Mouse (Mus musculus) heart, postnatal 0 days (tissue): ENCODE measurements around the gene Coa3. TPM values are rescaled to one million over a fixed set of nuclear protein-coding genes. Genes with fewer than 3 reads are reported as not detected.

Source experiments
- ATAC-seq: fragments of 200-750 bp; cut with Nextera tagmentation; 2 replicates; pipeline ENCODE4 v1.8.0; 2017; ENCODE audit warnings: low read depth, moderate number of reproducible peaks, moderate library complexity; ENCODE audit not compliant: insufficient read depth
- DNase-seq: peaks from one replicate; pipeline ENCODE4 v3.0.0-alpha.2; 2016; ENCODE audit warnings: low spot score
- H3K27ac ChIP-seq: fragments of 300-500 bp; sonication (generic); 2 replicates; pipeline ENCODE4 v1.5.1; 2014; ENCODE audit warnings: low read depth, mild to moderate bottlenecking
- H3K27me3 ChIP-seq: fragments of 300-500 bp; sonication (generic); 2 replicates; pipeline ENCODE4 v1.6.1; 2014; ENCODE audit warnings: low read length, mixed read lengths; ENCODE audit not compliant: control insufficient read depth, insufficient read depth
- H3K36me3 ChIP-seq: fragments of 300-500 bp; sonication (generic); replicated peaks from 2 replicates; pipeline ENCODE4 v1.6.1; 2014; ENCODE audit warnings: low read length, mixed read lengths; ENCODE audit not compliant: control insufficient read depth, insufficient read depth
- H3K4me1 ChIP-seq: fragments of 300-500 bp; sonication (generic); 2 replicates; pipeline ENCODE4 v1.6.1; 2014; ENCODE audit warnings: antibody characterized with exemption; ENCODE audit not compliant: control insufficient read depth, insufficient read depth
- H3K4me2 ChIP-seq: fragments of 300-500 bp; sonication (generic); 2 replicates; pipeline ENCODE4 v1.6.1; 2014; ENCODE audit warnings: low read depth, mild to moderate bottlenecking, low read length, moderate library complexity
- H3K4me3 ChIP-seq: fragments of 300-500 bp; sonication (generic); 2 replicates; pipeline ENCODE4 v1.5.1; 2014; ENCODE audit warnings: low read depth, low read length
- H3K9ac ChIP-seq: fragments of 300-500 bp; sonication (generic); replicated peaks from 2 replicates; pipeline ENCODE4 v1.6.1; 2014; ENCODE audit warnings: low read depth, low read length, mixed read lengths
- H3K9me3 ChIP-seq: fragments of 300-500 bp; sonication (generic); replicated peaks from 2 replicates; pipeline ENCODE4 v1.6.1; 2016; ENCODE audit warnings: low read length; ENCODE audit not compliant: control insufficient read depth
- CTCF ChIP-seq: IDR thresholded peaks from 2 replicates; pipeline ENCODE4 v1.5.1; 2016; ENCODE audit warnings: antibody characterized with exemption, control low read depth, low read depth
- EP300 ChIP-seq: IDR thresholded peaks from 2 replicates; pipeline ENCODE4 v1.6.1; 2016; ENCODE audit warnings: antibody characterized with exemption, low read depth
- WGBS: fragments of 180-500 bp; shearing (Covaris S2); extraction: QIAGEN DNeasy Blood & Tissue Kit; methylation state at CpG from one replicate; pipeline ENCODE4 v1.1.7; 2014; 5-methylcytosine and 5-hydroxymethylcytosine counted together
- polyA plus RNA-seq: library from polyadenylated mRNA; unstranded; fragments of >200 nt; fragmentation: Nextera tagmentation; extraction: Ambion mirVana; gene quantifications from 2 replicates; pipeline ENCODE4 v1.2.1, GENCODE M21; 2015
- total RNA-seq: library from RNA; depleted of rRNA; stranded (reverse); fragments of >200 nt; gene quantifications from 2 replicates; pipeline ENCODE4 v1.2.3, GENCODE M21; 2014; ENCODE audit warnings: low replicate concordance; rRNA removed

Coa3 gene
- total and polyA plus RNA-seq, 2 experiments from 2014 or later = 175 to 189 TPM

DNA sequence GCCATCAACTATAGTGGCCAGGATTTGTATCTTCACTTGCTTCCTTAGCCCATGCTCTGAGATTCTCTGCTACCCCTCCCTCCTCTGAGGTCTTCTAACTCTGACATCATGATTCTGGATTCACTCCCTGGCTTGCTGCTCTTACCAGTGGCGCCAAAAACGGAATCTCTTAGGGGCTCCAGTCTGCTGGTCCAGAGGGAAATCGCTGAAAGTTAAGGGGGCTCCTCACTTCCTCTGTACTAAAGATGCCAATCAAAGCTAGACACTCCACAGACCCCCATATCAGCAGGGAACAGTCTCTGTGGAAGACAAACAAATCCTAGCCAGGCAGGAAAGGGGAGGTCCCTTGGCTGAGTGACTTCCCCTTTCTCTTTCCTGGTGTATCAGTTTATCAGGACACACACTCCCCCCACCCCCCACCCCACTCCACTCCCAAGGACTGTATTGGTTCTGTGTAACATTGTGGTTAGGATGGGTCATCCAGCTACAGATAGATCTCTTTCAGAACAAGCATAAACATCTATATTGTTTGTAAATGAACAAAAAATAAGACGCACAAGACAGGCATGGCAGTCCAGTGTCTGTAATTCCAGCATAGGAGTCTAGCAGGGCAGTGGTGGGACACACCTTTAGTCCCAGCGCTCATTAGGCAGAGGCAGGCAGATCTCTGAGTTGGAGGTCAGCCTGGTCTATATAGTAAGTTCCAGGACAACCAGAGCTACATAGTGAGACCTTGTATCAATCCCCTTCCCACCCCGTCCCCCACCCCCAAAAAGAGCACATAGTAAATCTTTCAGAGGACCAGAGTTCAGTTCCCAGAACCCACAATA lies 46.7 kb downstream of the Coa3 start:
- Histone ChIP-seq H3K4me3 (peak overlapping the region; percentile 26), H3K9me3 (no peaks in the 10 kb centered on the region), H3K27me3 (0 out of 2 replicates have a peak, but pooled peaks cover 3% of the 10 kb centered on the region), H3K4me1 (no peaks in the 10 kb centered on the region), H3K36me3 (no peaks in the 10 kb centered on the region), H3K27ac (peak overlapping the region; percentile 89), H3K4me2 (peak overlapping the region; percentile 55), H3K9ac (peak overlapping the region; percentile 44; the same call in 1 of the 2 replicates)
- WGBS = 39% methylated on average over 6 of the region's 6 CpGs
- TF ChIP-seq EP300 = peak; percentile 83
- no peak for TF ChIP-seq CTCF
- ATAC-seq = peak; percentile 76
- peak; percentile 79 for DNase-seq

DNA sequence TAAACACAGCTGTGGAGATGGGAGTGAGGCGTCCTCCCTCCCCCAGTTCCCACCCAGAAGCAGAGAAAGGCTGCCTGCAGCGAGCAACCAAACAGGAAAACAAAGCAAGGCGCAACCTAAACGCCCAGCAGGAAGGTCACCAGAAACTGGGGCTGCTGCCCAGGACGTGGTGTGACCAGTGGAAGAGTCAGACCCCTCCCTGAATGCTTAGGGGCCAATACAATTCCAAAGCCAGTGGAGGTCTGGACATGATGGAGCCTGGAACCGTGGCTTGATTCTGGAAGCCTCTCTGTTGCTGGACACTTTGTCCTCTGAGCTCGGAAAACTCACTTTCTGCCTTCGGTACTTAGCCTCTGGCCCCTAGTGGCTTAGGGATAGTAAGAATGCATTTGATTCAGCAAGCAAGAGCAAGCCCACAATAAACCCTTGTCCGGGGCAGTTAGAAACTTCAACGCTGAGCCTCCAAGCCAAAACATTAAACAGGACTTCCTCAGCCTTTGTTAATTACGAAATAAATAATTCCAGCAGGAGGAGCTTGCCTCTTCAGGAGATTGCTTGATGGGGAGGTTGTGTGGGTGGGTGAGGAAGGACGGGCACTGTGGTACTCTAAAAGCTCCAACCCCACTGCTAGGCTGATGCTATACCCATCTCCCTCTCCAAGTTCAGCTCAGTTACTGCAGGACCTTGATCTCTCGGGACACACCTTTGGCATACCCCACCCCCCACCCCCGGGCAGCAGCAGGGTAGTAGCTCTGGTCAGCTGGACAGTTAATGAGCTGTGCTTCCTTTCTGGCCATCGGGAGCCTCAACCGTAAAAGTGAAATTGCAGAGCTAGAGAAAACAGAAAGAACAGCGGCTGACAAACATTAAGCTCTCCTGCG lies 47.7 kb downstream of the Coa3 start:
- H3K4me1 ChIP-seq = no peaks in the 10 kb centered on the region
- H3K27ac ChIP-seq = peak overlapping the region; percentile 89
- peak; percentile 61 for DNase-seq
- no peaks in the 10 kb centered on the region for H3K36me3 ChIP-seq
- H3K27me3 ChIP-seq = 0 out of 2 replicates have a peak, but pooled peaks cover 3% of the 10 kb centered on the region
- peak overlapping the region; percentile 26 for H3K4me3 ChIP-seq
- H3K9ac ChIP-seq = peak overlapping the region; percentile 44
- no peaks in the 10 kb centered on the region for H3K9me3 ChIP-seq
- WGBS = 10% methylated on average over 18 of the region's 18 CpGs
- peak; percentile 83 for TF ChIP-seq EP300
- no peak for TF ChIP-seq CTCF
- peak overlapping the region; percentile 55 for H3K4me2 ChIP-seq
- peak; percentile 62 for ATAC-seq

DNA sequence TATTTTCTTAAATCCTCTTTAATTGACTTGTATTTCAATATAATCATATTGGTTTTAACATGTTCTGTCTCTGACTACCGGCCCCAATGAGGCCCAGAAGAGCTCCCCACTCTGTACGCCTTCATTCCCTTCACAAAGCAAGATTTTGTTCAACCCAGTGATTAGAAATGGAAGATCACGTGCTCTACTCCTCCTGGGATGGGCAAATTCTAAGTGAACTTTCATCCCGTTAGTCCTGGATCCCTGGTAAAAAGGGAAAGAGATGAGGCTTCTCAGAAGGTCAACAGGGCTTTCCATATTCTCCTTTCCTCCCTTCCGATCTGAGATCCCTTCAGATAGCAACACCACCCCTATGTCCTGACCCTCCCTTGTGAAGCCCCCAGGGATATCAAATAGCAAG lies 48.4 kb downstream of the Coa3 start:
- peak; percentile 2; the same call in 1 of the 2 replicates for ATAC-seq
- TF ChIP-seq CTCF (no peak), EP300 (no peak)
- H3K27ac ChIP-seq = peak overlapping the region; percentile 89
- peak overlapping the region; percentile 55 for H3K4me2 ChIP-seq
- H3K27me3 ChIP-seq = 0 out of 2 replicates have a peak, but pooled peaks cover 3% of the 10 kb centered on the region
- no peak overlapping the region for H3K4me3 ChIP-seq
- no peaks in the 10 kb centered on the region for H3K36me3 ChIP-seq
- peak; percentile 33 for DNase-seq
- WGBS = 29% methylated on average over 5 of the region's 5 CpGs
- H3K9me3 ChIP-seq = no peaks in the 10 kb centered on the region
- H3K9ac ChIP-seq = 0 out of 2 replicates have a peak overlapping the region, but pooled peaks have one; percentile 44
- no peaks in the 10 kb centered on the region for H3K4me1 ChIP-seq

DNA sequence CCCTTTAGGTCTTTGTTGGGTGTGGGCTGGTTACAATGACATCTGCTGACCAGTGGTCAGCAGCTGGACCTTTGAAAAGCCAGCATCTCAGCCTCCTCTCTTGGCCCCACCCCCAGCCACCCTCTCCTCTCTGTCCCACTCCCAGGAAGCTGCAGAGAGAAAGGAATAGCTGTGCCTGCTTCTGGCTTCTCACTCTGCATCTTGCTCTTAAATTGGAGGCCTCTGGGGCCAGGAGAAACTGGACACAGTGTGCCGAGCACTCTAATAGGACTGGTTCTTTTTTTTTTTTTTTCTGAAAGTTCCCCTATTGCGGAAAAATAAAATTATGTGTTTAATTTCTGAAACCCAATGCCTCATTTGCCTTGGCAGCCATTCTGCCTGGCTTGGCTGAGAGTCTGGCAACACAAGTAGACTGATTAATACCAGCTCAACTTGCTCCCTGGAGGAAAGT lies 48.8 kb downstream of the Coa3 start:
- Histone ChIP-seq H3K27ac (peak overlapping the region; percentile 89), H3K9me3 (no peaks in the 10 kb centered on the region), H3K4me1 (no peaks in the 10 kb centered on the region), H3K36me3 (no peaks in the 10 kb centered on the region), H3K9ac (no peak overlapping the region), H3K4me2 (no peak overlapping the region), H3K27me3 (0 out of 2 replicates have a peak, but pooled peaks cover 3% of the 10 kb centered on the region), H3K4me3 (no peak overlapping the region)
- ATAC-seq = no peak
- DNase-seq = peak; percentile 17
- TF ChIP-seq EP300 (no peak), CTCF (no peak)
- WGBS = 31% methylated on average over 2 of the region's 2 CpGs

DNA sequence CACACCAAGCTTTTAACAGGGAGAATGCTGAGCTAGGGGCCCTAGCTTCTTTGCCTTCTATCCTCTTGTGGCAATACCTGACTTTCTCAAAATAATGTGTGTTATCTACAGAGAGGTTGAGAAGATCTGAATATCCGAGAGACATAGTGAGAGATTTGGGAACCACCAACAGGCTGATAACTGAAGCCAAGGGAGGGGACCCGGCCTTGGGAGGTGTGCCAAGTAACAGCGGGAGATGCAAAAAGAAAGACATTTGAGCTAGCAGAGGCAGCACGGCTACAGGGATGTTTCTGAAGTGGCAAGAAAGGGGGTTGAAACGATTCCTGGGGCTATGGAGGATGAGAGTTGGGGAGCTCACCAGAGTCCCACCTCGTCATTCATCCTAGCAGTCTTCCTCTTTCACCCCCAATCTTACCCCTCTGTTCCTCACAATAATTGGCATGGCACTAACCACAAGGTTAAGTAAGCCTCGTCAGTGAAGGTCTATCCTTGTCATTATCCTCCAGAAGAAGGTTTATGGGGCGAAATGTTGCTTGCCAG lies 49.5 kb downstream of the Coa3 start:
- ATAC-seq = no peak
- Histone ChIP-seq H3K36me3 (no peaks in the 10 kb centered on the region), H3K9ac (no peak overlapping the region), H3K27ac (peak overlapping the region; percentile 89), H3K9me3 (no peaks in the 10 kb centered on the region), H3K4me2 (no peak overlapping the region), H3K4me3 (no peak overlapping the region), H3K27me3 (0 out of 2 replicates have a peak, but pooled peaks cover 3% of the 10 kb centered on the region), H3K4me1 (no peaks in the 10 kb centered on the region)
- 23% methylated on average over 8 of the region's 8 CpGs for WGBS
- no peak for TF ChIP-seq EP300
- no peak for TF ChIP-seq CTCF
- no peak for DNase-seq

Other genes with a start within 250 kb of the Coa3 start
- 15.8 and 20.2 TPM in 2 replicates for gene Naglu, start 209.1 kb downstream of the Coa3 start, total RNA-seq
- 10.3 and 12.0 TPM in 2 replicates for gene Naglu, start 209.1 kb downstream of the Coa3 start, polyA plus RNA-seq
- not detected in 2 replicates for gene Hsd17b1, start 200.7 kb downstream of the Coa3 start, total RNA-seq
- gene Hsd17b1, start 200.7 kb downstream of the Coa3 start, polyA plus RNA-seq = 0.08 TPM in 1 of 2 replicates, not detected in the other
- 44.6 and 64.1 TPM in 2 replicates for gene Coasy, start 196.5 kb downstream of the Coa3 start, total RNA-seq
- gene Coasy, start 196.5 kb downstream of the Coa3 start, polyA plus RNA-seq = 26.8 and 26.9 TPM in 2 replicates
- 21.8 and 46.6 TPM in 2 replicates for gene Mlx, start 191.8 kb downstream of the Coa3 start, total RNA-seq
- gene Mlx, start 191.8 kb downstream of the Coa3 start, polyA plus RNA-seq = 26.7 and 29.0 TPM in 2 replicates
- gene Psmc3ip, start 183.7 kb downstream of the Coa3 start, total RNA-seq = 1.2 and 7.3 TPM in 2 replicates
- 10.3 and 12.0 TPM in 2 replicates for gene Psmc3ip, start 183.7 kb downstream of the Coa3 start, polyA plus RNA-seq
- 44.8 and 47.6 TPM in 2 replicates for gene Retreg3, start 159.2 kb downstream of the Coa3 start, total RNA-seq
- gene Retreg3, start 159.2 kb downstream of the Coa3 start, polyA plus RNA-seq = 11.3 and 11.7 TPM in 2 replicates
- gene Tubg1, start 159.2 kb downstream of the Coa3 start, total RNA-seq = 47.4 and 54.8 TPM in 2 replicates
- gene Tubg1, start 159.2 kb downstream of the Coa3 start, polyA plus RNA-seq = 38.7 and 39.4 TPM in 2 replicates
- gene Tubg2, start 123.2 kb downstream of the Coa3 start, total RNA-seq = 0.08 TPM in 1 of 2 replicates, not detected in the other
- 1.8 and 2.1 TPM in 2 replicates for gene Tubg2, start 123.2 kb downstream of the Coa3 start, polyA plus RNA-seq
- gene Cntnap1, start 108.6 kb downstream of the Coa3 start, total RNA-seq = 0.54 and 1.4 TPM in 2 replicates
- gene Cntnap1, start 108.6 kb downstream of the Coa3 start, polyA plus RNA-seq = 0.20 and 0.21 TPM in 2 replicates
- 22.0 and 23.2 TPM in 2 replicates for gene Plekhh3, start 107.8 kb downstream of the Coa3 start, total RNA-seq
- gene Plekhh3, start 107.8 kb downstream of the Coa3 start, polyA plus RNA-seq = 9.5 and 10.6 TPM in 2 replicates
- 0.19 TPM in 1 of 2 replicates, not detected in the other for gene Ccr10, start 103.7 kb downstream of the Coa3 start, total RNA-seq
- gene Ccr10, start 103.7 kb downstream of the Coa3 start, polyA plus RNA-seq = 0.31 and 0.52 TPM in 2 replicates
- gene Ezh1, start 52.7 kb downstream of the Coa3 start, total RNA-seq = 12.0 and 16.4 TPM in 2 replicates
- gene Ezh1, start 52.7 kb downstream of the Coa3 start, polyA plus RNA-seq = 12.1 and 13.1 TPM in 2 replicates
- 159 and 253 TPM in 2 replicates for gene Ramp2, start 33.1 kb downstream of the Coa3 start, total RNA-seq
- 181 and 182 TPM in 2 replicates for gene Ramp2, start 33.1 kb downstream of the Coa3 start, polyA plus RNA-seq
- gene Vps25, start 25.4 kb downstream of the Coa3 start, total RNA-seq = 99.2 and 116 TPM in 2 replicates
- 125 and 130 TPM in 2 replicates for gene Vps25, start 25.4 kb downstream of the Coa3 start, polyA plus RNA-seq
- 2.0 and 3.2 TPM in 2 replicates for gene Wnk4, start 18.5 kb downstream of the Coa3 start, total RNA-seq
- gene Wnk4, start 18.5 kb downstream of the Coa3 start, polyA plus RNA-seq = 3.8 and 4.0 TPM in 2 replicates
- not detected in 2 replicates for gene Cntd1, start 102 bp downstream of the Coa3 start, total RNA-seq
- gene Cntd1, start 102 bp downstream of the Coa3 start, polyA plus RNA-seq = 0.22 and 0.56 TPM in 2 replicates
- gene Becn1, start 23.2 kb upstream of the Coa3 start, total RNA-seq = 73.0 and 88.2 TPM in 2 replicates
- gene Becn1, start 23.2 kb upstream of the Coa3 start, polyA plus RNA-seq = 98.9 and 107 TPM in 2 replicates
- 44.7 and 52.2 TPM in 2 replicates for gene Psme3, start 37.1 kb upstream of the Coa3 start, total RNA-seq
- 47.8 and 52.0 TPM in 2 replicates for gene Psme3, start 37.1 kb upstream of the Coa3 start, polyA plus RNA-seq
- gene Aoc2, start 45.9 kb upstream of the Coa3 start, total RNA-seq = 1.8 and 2.0 TPM in 2 replicates
- gene Aoc2, start 45.9 kb upstream of the Coa3 start, polyA plus RNA-seq = 0.16 and 0.30 TPM in 2 replicates
- 14.4 and 23.9 TPM in 2 replicates for gene Aoc3, start 51.5 kb upstream of the Coa3 start, total RNA-seq
- gene Aoc3, start 51.5 kb upstream of the Coa3 start, polyA plus RNA-seq = 2.5 and 2.8 TPM in 2 replicates
- 0.50 TPM in 1 of 2 replicates, not detected in the other for gene G6pc, start 88.4 kb upstream of the Coa3 start, total RNA-seq
- gene G6pc, start 88.4 kb upstream of the Coa3 start, polyA plus RNA-seq = 0.05 TPM in 1 of 2 replicates, not detected in the other
- gene Aarsd1, start 138.5 kb upstream of the Coa3 start, total RNA-seq = 16.8 and 37.5 TPM in 2 replicates
- gene Aarsd1, start 138.5 kb upstream of the Coa3 start, polyA plus RNA-seq = 31.9 and 32.5 TPM in 2 replicates
- 3.7 TPM in 1 of 2 replicates, not detected in the other for gene Gm27029, start 145.7 kb upstream of the Coa3 start, total RNA-seq
- gene Gm27029, start 145.7 kb upstream of the Coa3 start, polyA plus RNA-seq = 7.3 and 8.2 TPM in 2 replicates
- 5.8 and 7.5 TPM in 2 replicates for gene Rundc1, start 146.0 kb upstream of the Coa3 start, total RNA-seq
- 10.3 and 11.7 TPM in 2 replicates for gene Rundc1, start 146.0 kb upstream of the Coa3 start, polyA plus RNA-seq
- gene Ptges3l, start 146.2 kb upstream of the Coa3 start, total RNA-seq = 32.8 and 40.7 TPM in 2 replicates
- 86.9 and 93.5 TPM in 2 replicates for gene Ptges3l, start 146.2 kb upstream of the Coa3 start, polyA plus RNA-seq
- gene Rpl27, start 163.2 kb upstream of the Coa3 start, total RNA-seq = 796 and 938 TPM in 2 replicates
- gene Rpl27, start 163.2 kb upstream of the Coa3 start, polyA plus RNA-seq = 242 and 248 TPM in 2 replicates
- 26.3 and 28.9 TPM in 2 replicates for gene Ifi35, start 169.3 kb upstream of the Coa3 start, total RNA-seq
- gene Ifi35, start 169.3 kb upstream of the Coa3 start, polyA plus RNA-seq = 23.9 and 24.2 TPM in 2 replicates
- 4.9 and 6.1 TPM in 2 replicates for gene Rnd2, start 185.9 kb upstream of the Coa3 start, total RNA-seq
- gene Rnd2, start 185.9 kb upstream of the Coa3 start, polyA plus RNA-seq = 5.1 and 5.7 TPM in 2 replicates
- gene Vat1, start 187.1 kb upstream of the Coa3 start, total RNA-seq = 82.0 and 84.2 TPM in 2 replicates
- 19.5 and 19.7 TPM in 2 replicates for gene Vat1, start 187.1 kb upstream of the Coa3 start, polyA plus RNA-seq